Mouse (Mus musculus) testis, adult 2 months (tissue): ENCODE measurements at regions not wholly inside any gene's neighbourhood (a gene's known extent, or its start where the extent isn't known, plus 50 kb on each side); places are given as distances from the start of the nearest gene placed in this dataset.

ENCODE experiments used
- CTCF ChIP-seq: fragments of 200-500 bp; IDR thresholded peaks from 2 replicates; pipeline ENCODE4 v1.5.1; 2012; ENCODE audit warnings: low read depth, mild to moderate bottlenecking, inconsistent platforms, low read length, moderate library complexity; ENCODE audit not compliant: control insufficient read depth, insufficient read depth, insufficient replicate concordance
- POLR2A ChIP-seq: fragments of 200-500 bp; IDR thresholded peaks from 2 replicates; pipeline ENCODE4 v1.6.1; 2012; ENCODE audit warnings: low read depth, mild to moderate bottlenecking, inconsistent platforms, low read length, moderate library complexity; ENCODE audit not compliant: control insufficient read depth

DNA sequence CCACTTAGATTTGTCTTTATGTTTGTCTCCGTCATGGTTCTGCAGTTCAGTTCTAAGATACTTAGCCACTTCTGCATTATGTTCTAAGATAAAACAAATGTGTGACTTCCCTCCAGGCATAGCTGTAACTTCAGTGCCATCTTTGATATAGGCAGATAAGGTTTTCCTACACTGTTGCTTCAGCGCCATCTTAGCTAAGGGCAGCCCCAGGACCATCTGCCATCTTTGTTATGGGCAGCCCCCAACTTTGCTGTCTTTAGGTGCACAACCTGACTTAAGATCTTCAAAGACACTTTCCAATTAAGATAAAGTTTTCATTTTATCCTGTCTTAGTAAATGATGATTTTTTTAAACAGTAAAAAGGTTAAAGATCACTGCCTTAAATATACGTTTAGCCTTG is 119.8 kb downstream of the H2al2a start:
- TF ChIP-seq POLR2A (no peak), CTCF (no peak)
